Mouse (Mus musculus) layer of hippocampus, adult 2 months (tissue): Measurements from ENCODE around the gene Sept1. TPM values are rescaled to one million over a fixed set of nuclear protein-coding genes. Genes with fewer than 3 reads are reported as not detected.

Experiments
- DNase-seq, 2 experiments: peaks; one replicate each; pipeline ENCODE4 v3.0.0; 2022; ENCODE audit warnings: low spot score in 2 of 2
- H3K27ac ChIP-seq: fragments of 200-600 bp; 2 replicates; pipeline ENCODE4 v1.8.1; 2022
- H3K4me3 ChIP-seq: fragments of 200-600 bp; 2 replicates; pipeline ENCODE4 v1.8.1; 2022; ENCODE audit warnings: mild to moderate bottlenecking
- CTCF ChIP-seq: fragments of 200-600 bp; conservative IDR thresholded peaks from 2 replicates; pipeline ENCODE4 v1.8.1; 2022; ENCODE audit warnings: antibody characterized with exemption, mild to moderate bottlenecking, moderate library complexity
- long read RNA-seq, 2 experiments: library from polyadenylated mRNA; stranded (forward); transcript quantifications; one replicate each; pipeline ENCODE4 v2.0.0; 2021; ENCODE audit warnings: borderline mapping rate in 2 of 2
- total RNA-seq, 2 experiments: library from RNA; stranded (reverse); gene quantifications; 2 replicates each; pipeline ENCODE4 v1.2.3; 2021

The Sept1 gene
- 1 to 10 TPM; 5.0 to 6.3 TPM for total RNA-seq
- long read RNA-seq, experiment 1, partial matches to known transcripts: 0 of 2 reads
- long read RNA-seq, experiment 1, other reads (novel, unspliced or antisense): 0 of 2 reads
- long read RNA-seq, experiment 2, partial matches to known transcripts: 0 of 1 reads
- long read RNA-seq, experiment 2, other reads (novel, unspliced or antisense): 0 of 1 reads

GRCm38 (mm10) chr7:127232622-127233367, at the start of gene Sept1, which contains the start of gene Zfp553:
Sept1 (minus strand) TSS chr7:127233130.
Zfp553 (plus strand) TSS chr7:127233061.
- TF ChIP-seq CTCF: no peak
- H3K27ac ChIP-seq: peak within 1 kb of the TSS; percentile 95
- peak within 1 kb of the TSS; percentile 88 for H3K4me3 ChIP-seq
- peak; percentile 80 to 82 for DNase-seq

GRCm38 (mm10) chr7:127282190-127282589, 49.3 kb upstream of the Sept1 start:
- no peak for TF ChIP-seq CTCF
- no peak for DNase-seq

GRCm38 (mm10) chr7:127281114-127281513, 48.2 kb upstream of the Sept1 start:
- Histone ChIP-seq H3K27ac (no peak overlapping the region), H3K4me3 (no peak overlapping the region)
- no peak for DNase-seq
- TF ChIP-seq CTCF: no peak

More at GRCm38 (mm10) chr7:127282190-127282589, 49.3 kb upstream of the Sept1 start:
- Histone ChIP-seq H3K27ac (no peak overlapping the region), H3K4me3 (no peak overlapping the region)

GRCm38 (mm10) chr7:127280092-127280491, 47.2 kb upstream of the Sept1 start:
- Histone ChIP-seq H3K27ac (no peak overlapping the region), H3K4me3 (no peak overlapping the region)
- TF ChIP-seq CTCF: no peak
- DNase-seq: no peak

- peak; percentile 67 for TF ChIP-seq CTCF
- DNase-seq: no peak
- no peak overlapping the region for H3K27ac ChIP-seq
- no peak overlapping the region for H3K4me3 ChIP-seq
Observed at GRCm38 (mm10) chr7:127278311-127278710, 45.4 kb upstream of the Sept1 start.

- Histone ChIP-seq H3K27ac (no peak overlapping the region), H3K4me3 (no peak overlapping the region)
- DNase-seq: no peak
- TF ChIP-seq CTCF: no peak
Observed at GRCm38 (mm10) chr7:127276519-127276961, 43.6 kb upstream of the Sept1 start.

GRCm38 (mm10) chr7:127273925-127274789, 41.2 kb upstream of the Sept1 start, which contains the start of gene Sephs2:
Sephs2 (minus strand) TSS chr7:127274055.
- peak; percentile 92 to 93 for DNase-seq
- peak within 1 kb of the TSS; percentile 95 for H3K27ac ChIP-seq
- no peak for TF ChIP-seq CTCF
- H3K4me3 ChIP-seq: peak within 1 kb of the TSS; percentile 99

GRCm38 (mm10) chr7:127273118-127273923, 40.4 kb upstream of the Sept1 start:
- Histone ChIP-seq H3K27ac (peak overlapping the region; percentile 95), H3K4me3 (peak overlapping the region; percentile 99)
- no peak for DNase-seq
- peak; percentile 15; the same call in 1 of the 2 replicates for TF ChIP-seq CTCF

GRCm38 (mm10) chr7:127272566-127272965, 39.6 kb upstream of the Sept1 start:
- peak overlapping the region; percentile 99; the same call in 1 of the 2 replicates for H3K4me3 ChIP-seq
- H3K27ac ChIP-seq: no peak overlapping the region
- no peak for DNase-seq
- no peak for TF ChIP-seq CTCF

GRCm38 (mm10) chr7:127271093-127271492, 38.2 kb upstream of the Sept1 start:
- DNase-seq: no peak
- no peak for TF ChIP-seq CTCF
- H3K4me3 ChIP-seq: no peak overlapping the region
- no peak overlapping the region for H3K27ac ChIP-seq

GRCm38 (mm10) chr7:127270666-127271065, 37.7 kb upstream of the Sept1 start:
- DNase-seq: no peak
- no peak for TF ChIP-seq CTCF
- Histone ChIP-seq H3K4me3 (no peak overlapping the region), H3K27ac (no peak overlapping the region)

- TF ChIP-seq CTCF: no peak
- Histone ChIP-seq H3K27ac (no peak overlapping the region), H3K4me3 (no peak overlapping the region)
- DNase-seq: no peak
Observed at GRCm38 (mm10) chr7:127270256-127270655, 37.3 kb upstream of the Sept1 start.
